Mouse (Mus musculus) embryo, embryonic 11 days (tissue): ENCODE measurements around the gene Clcn5.

ENCODE experiments used
- DNase-seq: peaks from one replicate; pipeline ENCODE4 v3.0.0-alpha.2; 2015

Clcn5 gene

DNA sequence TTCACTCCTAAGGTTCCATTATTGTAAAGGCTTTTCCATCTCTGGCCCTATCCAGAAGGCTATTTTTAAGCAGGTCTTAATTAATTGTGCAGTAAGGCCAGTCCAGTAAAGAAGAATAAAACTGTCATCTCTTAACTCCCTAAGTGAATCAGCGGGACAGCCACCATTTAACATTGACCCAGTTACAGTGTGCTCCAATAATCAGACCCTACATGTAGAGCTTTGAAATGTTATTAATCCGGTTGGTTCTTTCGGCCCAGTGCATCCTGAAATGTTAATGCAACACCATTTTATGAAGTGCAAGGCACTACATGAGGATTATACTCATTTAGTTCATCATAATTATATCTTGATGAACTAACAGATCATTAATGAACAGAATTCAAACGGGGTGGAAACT lies 128.3 kb downstream of the Clcn5 start:
- DNase-seq: no peak

DNA sequence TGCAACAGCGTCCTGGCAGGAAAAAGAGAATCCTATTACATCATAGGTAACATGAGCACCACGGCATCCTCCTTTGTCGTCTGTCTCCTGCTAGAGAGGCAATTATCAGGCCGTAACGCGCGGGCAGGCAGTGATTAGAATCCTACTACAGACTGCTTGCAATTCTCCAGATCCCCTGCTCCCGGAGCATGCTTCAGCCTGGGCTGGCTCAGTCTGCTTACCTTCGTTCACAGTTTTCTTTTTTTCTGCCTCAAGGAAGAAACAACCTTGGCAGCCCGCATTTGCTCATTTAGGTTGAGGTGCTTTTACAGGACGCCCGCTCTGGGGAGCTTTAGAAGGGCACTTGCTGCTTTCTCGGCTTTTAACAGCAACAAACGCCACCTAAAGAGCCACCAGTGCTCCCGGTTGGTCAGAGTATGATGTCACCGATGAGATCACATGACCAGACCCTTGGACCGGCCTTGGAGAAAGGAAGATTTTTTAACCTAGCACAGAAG lies 130.8 kb downstream of the Clcn5 start:
- peak; percentile 72 for DNase-seq

DNA sequence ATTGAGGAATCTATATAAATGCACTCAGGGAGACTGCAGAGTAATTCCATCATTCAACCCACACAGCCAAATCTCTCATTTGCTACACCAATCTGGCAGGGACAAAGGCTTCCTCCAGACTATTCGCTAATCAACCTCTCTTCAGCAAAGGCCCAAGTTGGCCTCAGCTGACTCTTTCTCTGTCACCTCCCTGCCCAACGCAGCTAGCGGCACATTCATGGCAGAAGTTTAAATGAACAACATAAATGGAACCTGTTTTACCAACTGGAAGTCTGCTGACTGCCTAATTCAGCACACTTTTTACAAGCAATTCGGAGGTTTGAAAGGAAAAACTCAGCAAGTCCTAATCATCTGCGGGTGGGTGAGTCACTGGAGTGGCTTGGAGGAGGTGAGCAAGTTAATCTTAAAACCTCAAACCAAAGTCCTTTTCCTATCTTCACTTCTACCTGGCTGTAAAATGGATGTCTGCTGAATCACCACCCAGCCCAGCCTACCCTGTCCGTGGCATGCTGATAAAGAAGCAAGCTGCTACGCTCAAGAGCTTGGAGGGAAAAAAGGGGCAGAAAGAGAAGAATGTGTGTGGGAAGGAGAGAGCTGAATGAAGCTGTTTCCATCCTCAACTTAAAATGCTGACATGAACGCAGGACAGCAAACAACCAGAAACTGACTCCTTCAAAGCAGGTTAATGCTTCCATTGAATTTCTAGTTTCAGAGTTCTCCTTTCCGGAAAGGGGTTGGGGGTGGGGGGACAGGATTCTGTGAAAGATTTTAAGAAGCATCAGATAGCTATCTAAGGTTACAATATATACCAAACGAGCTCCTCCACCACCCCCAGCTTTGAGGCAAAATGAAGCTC lies 131.5 kb downstream of the Clcn5 start:
- peak; percentile 6 for DNase-seq

DNA sequence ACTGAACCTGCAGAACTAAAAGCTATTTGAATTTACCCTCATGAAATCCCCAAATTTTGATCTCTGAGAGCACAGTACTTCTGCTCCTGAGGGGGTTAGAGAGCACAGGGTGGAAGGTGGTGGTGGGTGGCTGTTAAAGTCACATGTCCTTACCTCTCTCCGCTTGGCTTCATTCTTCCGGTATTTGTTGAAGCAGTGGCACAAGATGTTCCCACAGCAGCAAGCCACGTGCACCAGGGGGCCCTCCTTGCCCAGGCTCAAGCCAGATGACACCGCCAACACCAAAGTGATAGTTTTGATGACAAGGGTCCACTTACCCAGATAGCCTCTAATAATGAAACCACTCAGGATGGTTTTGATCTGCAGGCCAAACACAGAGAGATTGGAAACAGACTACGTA lies 149.0 kb downstream of the Clcn5 start:
- no peak for DNase-seq

DNA sequence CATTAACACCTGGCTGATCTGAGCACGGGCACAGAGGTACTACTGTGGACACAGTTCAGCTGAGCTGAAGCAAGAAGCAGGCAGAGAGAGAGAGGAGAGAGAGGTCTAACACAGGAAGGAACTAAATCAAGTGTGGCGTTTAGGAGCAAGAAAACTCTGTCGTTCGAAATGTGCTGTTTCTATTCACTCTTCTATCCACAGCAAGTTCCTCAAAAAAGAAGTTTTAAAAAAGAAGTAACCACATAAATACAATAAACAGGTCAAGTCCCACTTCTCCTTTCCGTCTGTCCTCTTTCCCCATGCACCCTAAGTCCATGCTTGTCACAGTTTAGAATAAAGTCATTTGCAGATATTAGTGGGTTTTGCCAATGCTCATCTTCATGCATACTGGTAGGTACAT lies 150.4 kb downstream of the Clcn5 start:
- DNase-seq: no peak

DNA sequence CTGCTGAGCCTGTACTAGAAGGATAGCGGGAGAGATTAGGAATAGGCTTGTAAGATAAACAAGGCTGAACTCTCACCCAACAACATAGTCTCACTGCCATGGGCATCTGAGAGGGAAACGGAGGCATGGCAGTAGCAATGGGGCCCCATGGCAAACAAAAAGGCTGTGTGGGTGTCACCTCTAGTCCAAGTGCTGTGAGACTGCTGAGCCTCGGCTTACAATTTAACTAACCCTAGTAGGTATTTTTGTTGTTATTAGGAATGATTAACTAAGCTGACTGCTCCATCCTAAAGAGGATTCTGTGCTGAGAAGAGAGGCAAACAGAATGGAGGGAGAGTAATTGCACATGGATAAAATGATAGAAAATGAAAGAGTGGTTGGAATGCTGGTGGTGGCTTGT lies 161.2 kb downstream of the Clcn5 start:
- DNase-seq: no peak

DNA sequence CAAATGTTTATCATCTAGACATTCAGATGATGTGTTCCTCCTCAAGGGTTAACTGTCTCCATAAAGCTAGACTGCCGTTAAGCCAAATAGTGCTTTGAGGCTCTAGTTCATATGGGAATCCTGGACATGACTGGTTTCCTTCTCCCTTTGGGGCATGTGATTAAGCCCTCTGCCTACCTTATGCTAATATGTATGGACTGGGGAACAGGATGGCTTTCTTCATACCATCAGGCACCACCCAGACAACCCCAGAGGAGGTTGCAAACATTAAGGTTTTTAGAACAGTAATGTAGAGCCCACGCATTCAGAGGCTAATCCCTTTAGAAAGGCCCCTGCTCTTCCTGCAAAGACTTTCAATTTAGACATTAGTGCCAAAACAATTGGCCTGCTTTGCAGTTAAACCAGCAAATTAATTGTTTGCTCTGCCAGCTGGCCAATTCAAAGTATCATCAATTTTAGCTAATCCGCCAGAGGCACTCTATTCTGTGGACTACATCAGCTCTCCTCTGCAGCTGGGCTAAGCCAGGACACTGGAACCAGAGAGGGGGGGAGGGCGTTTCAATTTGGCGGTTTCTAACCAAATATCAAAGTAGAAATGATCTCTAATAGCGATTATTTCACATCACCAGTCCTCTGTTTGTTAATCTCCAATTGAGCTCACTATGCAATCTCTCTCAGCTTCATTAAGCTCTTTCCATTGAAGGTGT lies 163.0 kb downstream of the Clcn5 start:
- DNase-seq: no peak

DNA sequence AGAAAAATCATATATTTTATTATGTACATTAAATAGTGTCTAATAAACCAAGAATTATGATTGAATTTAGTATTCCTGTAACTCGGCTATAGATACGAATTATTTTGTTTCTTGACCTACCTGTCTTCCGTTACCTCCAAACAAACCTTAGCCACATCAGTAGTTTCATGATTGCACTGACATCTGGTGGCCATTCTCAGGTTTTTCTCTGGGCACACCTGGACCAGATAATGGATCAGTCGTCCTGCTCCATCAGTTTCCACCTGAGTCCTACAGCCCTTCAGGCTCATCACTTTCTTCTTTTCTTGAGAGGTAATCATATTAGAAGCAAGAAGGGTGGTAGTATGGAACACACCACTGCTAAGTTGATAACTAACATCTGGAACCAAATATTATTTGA lies 169.0 kb downstream of the Clcn5 start:
- DNase-seq: no peak

DNA sequence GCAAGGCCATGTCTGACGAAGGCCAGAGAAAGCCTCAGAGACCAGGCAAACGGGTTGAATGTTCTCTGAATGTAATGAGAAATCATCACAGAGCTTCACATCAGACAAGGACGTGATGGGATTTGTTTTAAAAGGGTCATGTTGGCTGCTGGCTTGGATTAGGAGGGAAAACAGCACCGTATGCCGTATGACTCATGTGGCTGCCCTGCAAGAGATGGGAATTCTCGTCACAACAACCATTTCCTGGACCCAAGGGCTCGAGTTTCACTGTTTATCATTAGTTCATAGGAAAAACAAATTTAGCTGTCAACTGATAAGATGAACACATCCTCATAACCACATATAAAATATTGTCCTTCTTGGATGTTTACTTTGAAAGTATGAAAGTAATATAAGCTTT lies 173.0 kb downstream of the Clcn5 start:
- no peak for DNase-seq

DNA sequence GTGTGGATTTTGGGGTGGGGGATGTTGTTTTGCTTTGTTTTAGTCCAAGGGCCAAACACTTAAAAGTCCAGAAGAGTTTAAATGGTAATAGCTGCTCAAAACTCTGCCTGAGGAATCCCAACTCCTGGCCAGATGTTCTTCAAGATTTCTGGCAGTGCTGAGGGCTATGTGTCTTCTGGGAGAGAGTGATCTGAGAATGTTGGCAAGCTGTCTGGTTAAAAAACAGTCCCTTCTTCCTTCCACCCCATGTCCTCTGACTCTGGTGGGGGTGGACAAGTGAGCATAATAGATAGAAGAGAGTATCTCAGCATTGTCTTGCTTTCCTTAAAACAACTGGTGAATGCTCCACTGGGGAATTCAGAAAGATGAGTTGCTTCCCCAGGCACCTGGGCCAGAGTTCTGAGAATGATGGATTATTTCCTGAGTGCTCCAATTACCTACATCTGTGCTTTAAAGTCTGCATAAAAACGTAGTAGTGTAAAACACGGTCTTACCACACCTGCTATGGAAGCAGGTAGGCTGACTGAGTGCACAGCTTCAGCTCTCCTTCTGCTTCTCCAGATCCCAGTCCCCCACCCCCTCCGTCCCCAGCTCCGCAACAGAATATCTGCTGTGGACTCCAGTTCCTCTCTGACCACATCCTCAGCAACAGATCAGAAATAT lies 197.4 kb downstream of the Clcn5 start:
- no peak for DNase-seq

DNA sequence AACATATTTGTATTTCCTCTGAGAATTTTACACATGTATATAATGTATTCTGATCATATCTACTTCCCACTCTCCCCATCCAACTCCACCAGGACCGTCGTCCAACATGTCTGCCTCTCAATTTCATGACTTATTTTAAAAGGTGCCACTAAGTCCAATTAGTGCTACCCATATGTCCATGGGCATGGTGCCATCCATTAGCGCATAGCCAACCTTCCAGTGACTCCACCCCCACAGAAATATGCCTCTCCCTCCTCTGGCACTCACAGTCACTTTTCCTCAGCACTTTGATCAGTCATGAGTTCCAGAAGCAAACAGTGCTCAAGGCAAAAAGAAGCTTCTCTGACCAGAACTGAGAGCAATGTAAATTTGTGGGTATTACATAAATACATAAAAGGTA lies 204.3 kb downstream of the Clcn5 start:
- DNase-seq: no peak
